Mouse (Mus musculus) left cerebral cortex, adult 2 months (tissue): ENCODE data around the gene E2f6. TPM values are rescaled to one million over a fixed set of nuclear protein-coding genes. Genes with fewer than 3 reads are reported as not detected.

Experiments used
- DNase-seq, 2 experiments: peaks; one replicate each; pipeline ENCODE4 v3.0.0; 2021 to 2022; ENCODE audit warnings: low spot score in 2 of 2, mixed read lengths in 1 of 2; ENCODE audit errors: extremely low spot score in 1 of 2
- H3K27ac ChIP-seq: fragments of 200-600 bp; 2 replicates; pipeline ENCODE4 v1.8.1; 2022
- H3K4me3 ChIP-seq: fragments of 200-600 bp; 2 replicates; pipeline ENCODE4 v1.8.1; 2022
- CTCF ChIP-seq: fragments of 200-600 bp; IDR thresholded peaks from 2 replicates; pipeline ENCODE4 v1.8.1; 2022; ENCODE audit warnings: antibody characterized with exemption, mild to moderate bottlenecking, moderate library complexity
- intact Hi-C: fragments of 180-260 bp; cut with DNase I; formaldehyde crosslinking; loops from one replicate; pipeline ENCODE4 v1.15.1; 2025
- microRNA-seq, 2 experiments: library from miRNA; unstranded; fragments of <30 nt; microRNA quantifications; one replicate each; pipeline ENCODE4 v1.2.0; 2021
- total RNA-seq, 2 experiments: library from RNA; stranded (reverse); gene quantifications; 2 replicates each; pipeline ENCODE4 v1.2.3; 2021

E2f6 gene
- total RNA-seq, 2 experiments from 2014 or later = 38.1 to 45.8 TPM

GRCm38 (mm10) chr12:16879369-16879768 is 68.6 kb downstream of the E2f6 start:
- Histone ChIP-seq H3K27ac (no peak overlapping the region), H3K4me3 (no peak overlapping the region)
- no peak for DNase-seq
- no peak for TF ChIP-seq CTCF
- intact Hi-C loops = no loop called here

- TF ChIP-seq CTCF = no peak
- intact Hi-C loops = no loop called here
- Histone ChIP-seq H3K4me3 (no peak overlapping the region), H3K27ac (no peak overlapping the region)
- no peak for DNase-seq
Measured at GRCm38 (mm10) chr12:16880077-16880476, 69.3 kb downstream of the E2f6 start.

- H3K27ac ChIP-seq = no peak overlapping the region
- no peak for DNase-seq
- no peak for TF ChIP-seq CTCF
- intact Hi-C loops = no loop called here
- H3K4me3 ChIP-seq = no peak overlapping the region
Measured at GRCm38 (mm10) chr12:16882442-16882841, 71.7 kb downstream of the E2f6 start.

GRCm38 (mm10) chr12:16883111-16883510 is 72.3 kb downstream of the E2f6 start:
- intact Hi-C loops = no loop called here
- no peak for DNase-seq
- no peak for TF ChIP-seq CTCF
- Histone ChIP-seq H3K27ac (no peak overlapping the region), H3K4me3 (no peak overlapping the region)

GRCm38 (mm10) chr12:16884534-16884933 is 73.8 kb downstream of the E2f6 start:
- H3K4me3 ChIP-seq = no peak overlapping the region
- no peak for TF ChIP-seq CTCF
- intact Hi-C loops = no loop called here
- no peak for DNase-seq
- H3K27ac ChIP-seq = no peak overlapping the region

- Histone ChIP-seq H3K4me3 (no peak overlapping the region), H3K27ac (no peak overlapping the region)
- no peak for DNase-seq
- TF ChIP-seq CTCF = no peak
- intact Hi-C loops = no loop called here
Measured at GRCm38 (mm10) chr12:16886354-16886753, 75.6 kb downstream of the E2f6 start.

Small RNAs within 50 kb of the gene (microRNA-seq; reads per million reads assigned to microRNA genes)
- 0 reads per million in 2 experiments for gene Gm44305

Other genes starting within 250 kb of the E2f6 start
- 10 to 100 TPM; 21.6 to 26.6 TPM for gene Lpin1, start 200.0 kb upstream of the E2f6 start, total RNA-seq
- gene Ntsr2, start 157.6 kb upstream of the E2f6 start, total RNA-seq = 100 to 1,000 TPM; 135 to 155 TPM
- under 1 TPM; 0.96 to 0.97 TPM for gene Greb1, start 10.1 kb upstream of the E2f6 start, total RNA-seq
- 100 to 1,000 TPM; 154 to 161 TPM for gene Rock2, start 83.9 kb downstream of the E2f6 start, total RNA-seq
- gene Pqlc3, start 189.4 kb downstream of the E2f6 start, total RNA-seq = 1 to 10 TPM; 1.2 to 1.3 TPM
- gene 2410004P03Rik, start 200.8 kb downstream of the E2f6 start, total RNA-seq = 1 to 10 TPM in 1 of 2 experiments, under 1 TPM in 1; 0.57 to 1.1 TPM